Mouse (Mus musculus) forelimb bud, embryonic 11.5 days (tissue): ENCODE measurements around the gene Senp2.

Experiments used
- DNase-seq: peaks from one replicate; pipeline ENCODE4 v3.0.0-alpha.2; 2012; ENCODE audit warnings: low read depth, low spot score

The Senp2 gene

GRCm38 (mm10) chr16:22097659-22098058 lies 88.4 kb downstream of the Senp2 start:
- DNase-seq: no peak
